Mouse (Mus musculus) stomach, embryonic 15.5 days (tissue): Measurements from ENCODE around the gene Zfp111. TPM values are rescaled to one million over a fixed set of nuclear protein-coding genes. Genes with fewer than 3 reads are reported as not detected.

Source experiments
- ATAC-seq: fragments of 200-750 bp; cut with Nextera tagmentation; 2 replicates; pipeline ENCODE4 v1.8.0; 2017; ENCODE audit warnings: low read depth, moderate number of reproducible peaks, moderate TSS enrichment; ENCODE audit not compliant: insufficient read depth, low FRiP score
- H3K27ac ChIP-seq: fragments of 300-500 bp; sonication (generic); 2 replicates; pipeline ENCODE4 v1.5.1; 2015; ENCODE audit warnings: mild to moderate bottlenecking, inconsistent platforms
- H3K27me3 ChIP-seq: fragments of 300-500 bp; sonication (generic); replicated peaks from 2 replicates; pipeline ENCODE4 v1.6.1; 2015; ENCODE audit warnings: inconsistent platforms
- H3K36me3 ChIP-seq: fragments of 300-500 bp; sonication (generic); 2 replicates; pipeline ENCODE4 v1.6.1; 2015; ENCODE audit warnings: inconsistent platforms
- H3K4me1 ChIP-seq: fragments of 300-500 bp; sonication (generic); 2 replicates; pipeline ENCODE4 v1.6.1; 2015; ENCODE audit warnings: inconsistent platforms
- H3K4me2 ChIP-seq: fragments of 300-500 bp; sonication (generic); 2 replicates; pipeline ENCODE4 v1.6.1; 2015; ENCODE audit warnings: mild to moderate bottlenecking, inconsistent platforms
- H3K4me3 ChIP-seq: fragments of 300-500 bp; sonication (generic); replicated peaks from 2 replicates; pipeline ENCODE4 v1.5.1; 2015; ENCODE audit warnings: inconsistent platforms
- H3K9ac ChIP-seq: fragments of 300-500 bp; sonication (generic); 2 replicates; pipeline ENCODE4 v1.6.1; 2015; ENCODE audit warnings: inconsistent platforms
- H3K9me3 ChIP-seq: fragments of 300-500 bp; sonication (generic); 2 replicates; pipeline ENCODE4 v1.6.1; 2016; ENCODE audit warnings: inconsistent platforms
- WGBS: fragments of 180-500 bp; shearing (Covaris S2); methylation state at CpG from one replicate; pipeline ENCODE4 v1.1.7; 2015; 5-methylcytosine and 5-hydroxymethylcytosine counted together
- polyA plus RNA-seq: library from polyadenylated mRNA; unstranded; fragments of >200 nt; fragmentation: Nextera tagmentation; extraction: Ambion mirVana; gene quantifications from 2 replicates; pipeline ENCODE4 v1.2.1, GENCODE M21; 2015

The Zfp111 gene
- polyA plus RNA-seq = 8.5 and 9.2 TPM in 2 replicates

- Histone ChIP-seq H3K9ac (no peak within 1 kb of the TSS), H3K4me3 (no peak within 1 kb of the TSS), H3K9me3 (no peaks in the 10 kb centered on the region), H3K4me2 (no peak within 1 kb of the TSS), H3K27me3 (no peaks in the 10 kb centered on the region), H3K36me3 (no peaks in the 10 kb centered on the region), H3K27ac (no peak within 1 kb of the TSS), H3K4me1 (0 out of 2 replicates have a peak, but pooled peaks cover 3% of the 10 kb centered on the region)
- ATAC-seq = no peak
- WGBS = 72% methylated on average over 5 of the region's 5 CpGs
Observed at GRCm38 (mm10) chr7:24211343-24211742, at the start of gene Zfp111. Gene Zfp111 (minus strand): TSS chr7:24211443.

GRCm38 (mm10) chr7:24260000-24260312 is 48.7 kb upstream of the Zfp111 start:
- Histone ChIP-seq H3K9ac (no peak overlapping the region), H3K9me3 (no peaks in the 10 kb centered on the region), H3K4me3 (no peak overlapping the region), H3K36me3 (peaks cover 7% of the 10 kb centered on the region; the same call in 1 of the 2 replicates), H3K4me1 (0 out of 2 replicates have a peak, but pooled peaks cover 2% of the 10 kb centered on the region), H3K27ac (no peak overlapping the region), H3K4me2 (no peak overlapping the region), H3K27me3 (no peaks in the 10 kb centered on the region)
- 80% methylated on average over 4 of the region's 4 CpGs for WGBS
- ATAC-seq = no peak

GRCm38 (mm10) chr7:24259306-24259999 is 48.2 kb upstream of the Zfp111 start:
- H3K9me3 ChIP-seq = no peaks in the 10 kb centered on the region
- 0 out of 2 replicates have a peak, but pooled peaks cover 4% of the 10 kb centered on the region for H3K4me1 ChIP-seq
- no peak overlapping the region for H3K4me2 ChIP-seq
- H3K27ac ChIP-seq = no peak overlapping the region
- H3K36me3 ChIP-seq = peaks cover 7% of the 10 kb centered on the region; the same call in 1 of the 2 replicates
- WGBS = 90% methylated on average over 13 of the region's 13 CpGs
- no peak overlapping the region for H3K4me3 ChIP-seq
- no peaks in the 10 kb centered on the region for H3K27me3 ChIP-seq
- no peak overlapping the region for H3K9ac ChIP-seq
- ATAC-seq = no peak

GRCm38 (mm10) chr7:24254633-24255474 is 43.6 kb upstream of the Zfp111 start, which contains the start of gene Zfp108:
Gene Zfp108 (plus strand): TSS chr7:24254794.
- no peaks in the 10 kb centered on the region for H3K27me3 ChIP-seq
- H3K36me3 ChIP-seq = 0 out of 2 replicates have a peak, but pooled peaks cover under 1% of the 10 kb centered on the region
- peak within 1 kb of the TSS; percentile 62 for H3K9ac ChIP-seq
- H3K4me3 ChIP-seq = peak within 1 kb of the TSS; percentile 60
- peak; percentile 85 for ATAC-seq
- peak within 1 kb of the TSS; percentile 66 for H3K4me2 ChIP-seq
- H3K4me1 ChIP-seq = 0 out of 2 replicates have a peak, but pooled peaks cover 4% of the 10 kb centered on the region
- H3K9me3 ChIP-seq = no peaks in the 10 kb centered on the region
- peak within 1 kb of the TSS; percentile 28; the same call in 1 of the 2 replicates for H3K27ac ChIP-seq
- 16% methylated on average over 21 of the region's 21 CpGs for WGBS

GRCm38 (mm10) chr7:24253779-24254615 is 42.8 kb upstream of the Zfp111 start:
- 0 out of 2 replicates have a peak, but pooled peaks cover 4% of the 10 kb centered on the region for H3K4me1 ChIP-seq
- H3K4me3 ChIP-seq = peak overlapping the region; percentile 60
- no peaks in the 10 kb centered on the region for H3K36me3 ChIP-seq
- no peaks in the 10 kb centered on the region for H3K9me3 ChIP-seq
- 0 out of 2 replicates have a peak, but pooled peaks have one; percentile 37 for ATAC-seq
- no peaks in the 10 kb centered on the region for H3K27me3 ChIP-seq
- 57% methylated on average over 9 of the region's 9 CpGs for WGBS
- no peak overlapping the region for H3K9ac ChIP-seq
- H3K27ac ChIP-seq = no peak overlapping the region
- peak overlapping the region; percentile 66 for H3K4me2 ChIP-seq

GRCm38 (mm10) chr7:24237040-24237791 is 26.0 kb upstream of the Zfp111 start, which contains the start of gene Zfp109:
Gene Zfp109 (minus strand): TSS chr7:24237560.
- no peaks in the 10 kb centered on the region for H3K9me3 ChIP-seq
- 4% methylated on average over 28 of the region's 28 CpGs for WGBS
- peak; percentile 85 for ATAC-seq
- no peaks in the 10 kb centered on the region for H3K4me1 ChIP-seq
- no peak within 1 kb of the TSS for H3K27ac ChIP-seq
- H3K4me3 ChIP-seq = peak within 1 kb of the TSS; percentile 87
- H3K36me3 ChIP-seq = peaks cover 5% of the 10 kb centered on the region; the same call in 1 of the 2 replicates
- H3K4me2 ChIP-seq = peak within 1 kb of the TSS; percentile 67
- no peaks in the 10 kb centered on the region for H3K27me3 ChIP-seq
- peak within 1 kb of the TSS; percentile 65; the same call in 1 of the 2 replicates for H3K9ac ChIP-seq

- 0 out of 2 replicates have a peak, but pooled peaks cover 3% of the 10 kb centered on the region for H3K4me1 ChIP-seq
- ATAC-seq = no peak
- H3K9me3 ChIP-seq = no peaks in the 10 kb centered on the region
- no peak overlapping the region for H3K9ac ChIP-seq
- no peaks in the 10 kb centered on the region for H3K27me3 ChIP-seq
- H3K4me3 ChIP-seq = no peak overlapping the region
- H3K27ac ChIP-seq = no peak overlapping the region
- WGBS = 75% methylated on average over 2 of the region's 2 CpGs
- peaks cover 5% of the 10 kb centered on the region; the same call in 1 of the 2 replicates for H3K36me3 ChIP-seq
- H3K4me2 ChIP-seq = no peak overlapping the region
Observed at GRCm38 (mm10) chr7:24210296-24210695, 947 bp downstream of the Zfp111 start.

- Histone ChIP-seq H3K9ac (no peak overlapping the region), H3K27ac (no peak overlapping the region), H3K4me1 (0 out of 2 replicates have a peak, but pooled peaks cover 3% of the 10 kb centered on the region), H3K4me3 (peak overlapping the region; percentile 61), H3K27me3 (no peaks in the 10 kb centered on the region), H3K4me2 (peak overlapping the region; percentile 66), H3K9me3 (no peaks in the 10 kb centered on the region), H3K36me3 (peaks cover 18% of the 10 kb centered on the region)
- no peak for ATAC-seq
- WGBS = 56% methylated on average over 7 of the region's 7 CpGs
Observed at GRCm38 (mm10) chr7:24208282-24208886, 2.9 kb downstream of the Zfp111 start.

GRCm38 (mm10) chr7:24207488-24208261 is 3.6 kb downstream of the Zfp111 start:
- Histone ChIP-seq H3K36me3 (peaks cover 22% of the 10 kb centered on the region), H3K4me3 (peak overlapping the region; percentile 61), H3K27me3 (no peaks in the 10 kb centered on the region), H3K27ac (peak overlapping the region; percentile 67), H3K4me2 (peak overlapping the region; percentile 66), H3K4me1 (0 out of 2 replicates have a peak, but pooled peaks cover 3% of the 10 kb centered on the region), H3K9ac (peak overlapping the region; percentile 62), H3K9me3 (no peaks in the 10 kb centered on the region)
- peak; percentile 77 for ATAC-seq
- WGBS = 13% methylated on average over 24 of the region's 24 CpGs

GRCm38 (mm10) chr7:24196961-24197360 is 14.3 kb downstream of the Zfp111 start:
- 89% methylated on average over 4 of the region's 4 CpGs for whole genome bisulfite sequencing
- Histone ChIP-seq H3K4me3 (no peak overlapping the region), H3K9ac (no peak overlapping the region), H3K27me3 (no peaks in the 10 kb centered on the region), H3K4me2 (no peak overlapping the region), H3K27ac (no peak overlapping the region), H3K36me3 (peaks cover 50% of the 10 kb centered on the region), H3K4me1 (no peaks in the 10 kb centered on the region), H3K9me3 (0 out of 2 replicates have a peak, but pooled peaks cover 6% of the 10 kb centered on the region)
- no peak for ATAC-seq
